Mouse (Mus musculus): Measurements from ENCODE around the gene Mroh2a.

Gene Mroh2a

DNA sequence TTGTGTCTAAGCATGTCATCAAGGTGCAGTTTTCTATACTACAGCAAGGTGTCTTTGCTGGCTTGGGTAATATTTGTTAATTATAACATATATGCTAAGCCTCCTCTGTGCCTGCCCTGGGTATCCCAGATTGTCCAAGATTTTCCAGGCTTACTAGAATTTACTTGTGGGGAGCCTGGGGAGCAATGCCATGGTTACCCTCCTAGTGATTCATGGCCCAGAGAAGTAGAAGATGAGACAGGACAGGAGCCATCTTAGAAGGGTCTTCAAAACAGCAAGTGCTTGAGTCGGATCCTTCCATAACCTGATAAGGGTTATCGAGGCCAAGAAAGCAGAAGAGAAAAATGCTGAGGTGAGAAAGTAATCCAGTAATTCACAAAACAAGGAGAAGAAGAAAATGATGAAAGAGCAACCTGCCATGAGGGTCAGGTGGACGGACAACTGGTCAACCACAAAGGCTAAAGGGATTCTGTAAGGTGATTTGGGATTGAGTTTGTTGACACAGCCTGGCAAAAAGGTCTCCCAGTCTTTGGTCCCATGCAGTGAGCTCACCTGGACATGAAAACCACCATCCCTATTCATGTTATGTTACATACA is 64.7 kb downstream of the Mroh2a start:
- no peak for DNase-seq (ENCODE audit: low spot score)

DNA sequence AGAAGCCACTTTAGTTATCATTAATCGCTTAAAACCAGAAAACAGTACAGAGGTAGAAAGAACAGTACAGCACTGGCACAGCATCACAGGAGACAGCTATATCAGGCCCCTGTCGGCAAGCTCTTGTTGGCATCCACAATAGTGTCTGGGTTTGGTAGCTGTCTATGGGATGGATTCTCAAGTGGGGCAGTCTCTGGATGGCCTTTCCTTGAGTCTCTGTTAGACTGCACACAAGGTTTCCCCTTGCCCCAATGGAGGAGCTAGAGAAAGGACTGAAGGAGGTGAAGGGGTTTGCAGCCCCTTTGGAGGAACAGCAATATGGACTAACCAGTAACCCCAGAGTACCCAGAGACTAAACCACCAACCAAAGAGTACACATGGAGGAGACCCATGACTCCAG is 65.3 kb downstream of the Mroh2a start:
- no peak for DNase-seq (ENCODE audit: low spot score)

DNA sequence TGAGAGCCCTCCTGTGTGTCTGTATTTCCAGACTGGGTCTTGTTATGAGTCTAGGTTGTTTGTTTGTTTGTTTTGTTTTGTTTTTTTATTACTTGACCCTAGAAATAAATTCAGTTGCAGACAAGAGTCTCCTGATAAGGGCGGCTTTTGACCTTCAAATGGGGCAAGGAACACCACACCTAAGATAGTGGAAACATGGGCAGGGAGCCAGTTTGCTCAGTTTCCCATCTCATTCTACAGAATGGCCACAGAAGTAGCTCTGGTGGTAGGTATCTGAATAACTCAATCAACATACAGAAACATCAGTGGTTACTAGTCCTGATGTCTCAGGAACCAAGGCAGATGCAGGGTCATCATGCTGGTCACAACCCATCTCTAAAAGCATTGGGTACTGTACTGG is 67.9 kb downstream of the Mroh2a start:
- no peak for DNase-seq (ENCODE audit: low spot score)

DNA sequence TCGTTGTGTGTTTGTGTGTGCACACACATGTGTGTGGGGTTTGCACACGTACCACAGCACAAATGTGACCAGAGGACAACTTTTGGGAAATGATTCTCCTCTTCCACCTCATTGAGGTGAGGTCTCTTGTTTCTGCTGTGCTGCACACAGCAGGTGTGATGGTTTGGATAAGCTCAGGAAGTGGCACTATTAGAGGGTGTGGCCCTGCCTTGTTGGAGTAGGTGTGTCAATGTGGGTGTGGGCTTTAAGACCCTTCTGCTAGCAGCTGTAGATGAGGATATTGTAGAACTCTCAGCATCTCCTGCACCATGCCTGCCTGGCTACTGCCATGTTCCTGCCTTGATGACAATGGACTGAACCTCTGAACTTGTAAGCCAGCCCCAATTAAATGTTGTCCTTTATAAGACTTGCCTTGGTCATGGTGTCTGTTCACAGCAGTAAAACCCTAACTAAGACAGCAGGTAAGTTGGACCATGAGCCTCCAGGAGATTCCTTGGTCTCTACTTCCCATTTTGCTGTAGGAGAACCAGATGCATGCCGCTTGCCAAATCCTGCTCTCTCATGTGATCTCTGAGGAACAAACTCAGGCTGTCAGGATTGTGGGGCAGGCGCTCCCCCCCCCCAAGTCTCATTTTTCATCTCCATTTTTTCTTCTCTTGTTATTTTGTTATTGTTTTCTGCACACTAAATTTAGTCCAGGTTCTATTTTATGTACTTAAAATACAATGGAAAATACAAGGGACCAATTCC is 69.6 kb downstream of the Mroh2a start:
- DNase-seq (ENCODE audit: low spot score): no peak

DNA sequence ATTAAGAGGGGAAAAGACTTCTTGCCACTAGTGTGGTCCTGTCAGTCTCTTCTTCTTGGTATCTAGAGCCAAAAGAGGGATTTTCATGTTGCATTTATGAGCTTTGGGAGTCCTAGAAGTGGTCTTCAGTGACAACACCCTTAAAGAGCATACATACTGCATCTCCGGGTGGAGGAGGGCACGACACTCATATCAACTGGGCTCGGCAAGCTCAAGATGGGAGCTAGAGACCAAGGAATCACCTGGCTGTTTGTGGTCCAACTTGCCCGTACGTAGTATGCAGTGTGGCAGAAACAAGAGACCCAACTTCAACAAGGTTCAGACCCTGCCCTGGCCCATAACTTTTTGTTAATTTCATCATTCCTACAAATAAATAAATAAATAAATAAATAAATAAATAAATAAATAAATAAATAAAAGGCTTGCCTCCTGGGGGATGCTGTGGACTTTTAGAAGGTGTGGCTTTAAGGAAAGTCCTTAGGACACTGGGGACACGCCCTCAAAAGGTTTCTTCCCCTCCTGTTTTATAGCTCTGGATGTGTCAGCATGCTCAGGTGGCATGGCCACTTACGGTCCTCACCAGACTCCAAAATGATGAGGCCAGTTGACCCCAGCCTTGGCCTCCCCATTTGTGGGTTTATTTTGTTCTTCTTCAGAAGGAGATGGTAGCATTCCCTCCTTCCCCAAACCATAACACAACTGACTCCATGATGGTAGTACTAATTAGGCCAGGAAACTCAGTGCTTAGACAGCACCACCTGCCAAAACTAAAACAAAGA is 70.9 kb downstream of the Mroh2a start:
- DNase-seq (ENCODE audit: low spot score): no peak

DNA sequence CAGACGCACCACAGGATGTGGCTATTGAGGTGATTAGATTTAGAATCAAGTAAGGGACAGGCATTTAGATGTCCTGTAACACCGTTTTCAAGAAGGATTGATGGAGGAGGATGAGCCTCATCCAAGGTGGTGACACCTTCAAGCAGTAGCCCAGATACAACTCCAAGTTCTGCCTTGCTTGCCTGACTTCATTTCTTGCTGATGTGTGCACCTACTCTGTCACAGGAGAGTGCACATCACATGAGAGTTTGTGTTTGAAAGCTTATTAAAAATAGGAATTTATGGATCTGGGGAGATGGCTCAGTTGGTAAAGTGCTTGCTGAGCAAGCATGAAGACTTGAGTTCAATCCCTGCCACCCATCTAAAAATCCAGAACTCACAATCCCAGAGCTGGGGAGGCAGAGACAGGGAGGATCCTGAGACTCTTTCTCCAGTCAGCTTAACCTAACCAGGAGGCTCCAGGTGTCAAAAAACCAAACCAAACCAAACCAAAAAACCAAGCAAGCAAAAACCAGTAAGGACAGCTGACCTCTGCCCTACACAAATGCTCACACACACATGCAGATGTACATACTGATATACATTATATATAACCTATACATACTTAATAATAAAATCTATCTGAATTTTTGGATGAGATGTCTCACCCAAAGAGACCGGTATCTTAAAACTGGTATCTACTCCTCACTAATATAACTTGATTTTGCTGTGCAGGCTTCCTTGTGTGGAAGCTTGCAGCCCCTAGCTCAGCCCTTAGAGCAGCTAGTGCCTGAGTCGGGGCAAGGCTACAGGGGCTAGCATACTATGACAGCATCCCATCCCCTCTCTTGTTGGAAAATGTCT is 72.1 kb downstream of the Mroh2a start:
- DNase-seq (ENCODE audit: low spot score): no peak

DNA sequence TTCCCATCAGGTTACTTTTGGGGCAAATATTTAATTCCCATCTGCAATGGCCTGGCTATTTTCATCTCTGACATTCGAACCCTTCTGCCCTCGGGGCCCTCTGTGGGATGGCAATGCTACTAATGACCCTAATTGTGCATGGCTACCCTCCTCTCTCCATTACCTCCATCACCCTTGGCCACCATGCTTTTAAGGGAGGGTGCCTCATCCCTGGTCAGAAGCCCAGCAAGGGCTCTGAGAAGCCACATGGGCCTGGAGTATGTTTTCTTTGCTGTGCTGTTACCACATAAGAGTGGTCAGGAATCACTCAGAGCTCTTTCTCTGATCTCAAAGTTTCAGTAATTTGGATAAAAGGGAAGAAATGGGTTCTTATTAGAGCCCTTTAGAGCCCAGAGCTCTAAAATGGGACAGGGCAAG is 72.8 kb downstream of the Mroh2a start:
- DNase-seq (ENCODE audit: low spot score): no peak

DNA sequence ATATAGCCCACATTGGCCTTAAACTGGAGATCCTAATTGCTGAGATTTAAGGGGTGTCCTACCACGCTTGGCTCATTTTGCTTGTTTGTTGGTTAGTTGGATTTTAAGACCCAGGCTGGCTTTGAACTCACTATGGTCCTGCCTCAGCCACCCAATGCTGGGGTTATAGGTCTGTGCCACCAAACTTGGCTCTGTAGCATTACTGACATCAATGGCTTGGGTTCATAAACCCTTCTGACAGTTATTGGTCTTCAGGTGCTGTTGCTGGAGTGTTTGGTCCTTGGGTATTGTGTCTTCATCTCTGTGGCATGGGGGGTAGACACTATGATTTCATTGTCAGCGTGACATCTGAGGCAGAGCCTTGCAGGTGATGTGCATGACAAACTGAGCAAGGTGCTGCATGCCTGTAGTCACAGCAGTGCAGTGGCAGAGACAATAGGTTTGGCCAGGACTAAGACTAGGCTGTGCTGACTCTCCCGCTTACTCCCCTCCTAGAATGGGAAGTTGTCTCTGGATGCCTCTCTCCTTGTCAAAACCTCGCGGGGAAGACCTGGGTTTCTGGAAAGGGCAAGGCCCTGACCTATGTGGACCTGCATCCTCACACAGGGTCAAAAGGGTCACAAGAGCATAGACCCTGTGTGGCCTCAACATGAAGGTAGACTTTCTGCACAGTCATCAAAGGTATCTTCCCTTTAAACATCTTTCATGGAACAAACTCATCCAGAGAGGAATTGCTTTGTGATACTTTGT is 73.7 kb downstream of the Mroh2a start:
- no peak for DNase-seq (ENCODE audit: low spot score)

DNA sequence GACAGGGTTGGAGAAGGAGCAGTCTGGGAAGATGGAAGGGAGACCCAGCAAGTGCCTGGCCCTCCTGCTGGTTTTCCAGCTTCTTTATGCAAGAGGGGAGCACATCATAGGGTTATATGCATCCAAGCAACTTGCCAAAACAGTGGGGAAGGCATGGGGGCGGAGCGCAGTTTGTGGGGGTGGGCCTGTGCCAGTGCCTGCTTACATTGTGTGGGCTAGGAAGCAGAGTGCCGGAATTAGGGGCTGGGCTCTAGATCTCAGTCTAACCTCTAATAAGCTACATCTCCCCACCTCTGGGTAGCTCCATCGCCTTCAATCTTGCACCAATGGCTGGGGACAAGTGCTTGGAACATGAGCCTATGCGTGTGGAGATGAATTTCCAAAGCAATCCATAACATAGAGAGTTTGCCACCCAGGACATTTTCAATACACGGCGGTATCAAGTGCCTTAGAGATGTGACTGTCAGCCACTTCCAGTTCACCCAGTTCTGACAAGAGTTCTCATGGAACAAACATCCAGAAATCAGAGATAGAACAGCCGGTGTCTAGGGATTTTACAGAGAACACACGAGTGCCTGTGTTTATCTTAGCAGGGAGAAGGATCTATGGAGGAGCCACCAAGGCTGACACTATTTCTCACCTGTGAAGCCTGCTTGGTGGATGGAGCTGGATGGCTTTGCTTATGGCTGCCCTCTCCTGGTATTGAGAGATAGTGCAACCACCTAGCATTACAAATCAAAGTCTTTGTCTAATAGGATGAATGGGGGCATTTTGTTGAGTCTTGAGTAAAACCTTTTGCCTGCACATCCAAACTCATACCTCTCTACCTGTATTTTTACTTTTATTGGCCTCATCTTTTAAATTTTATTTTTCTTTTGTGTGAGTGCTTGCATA is 74.6 kb downstream of the Mroh2a start:
- no peak for DNase-seq (ENCODE audit: low spot score)

DNA sequence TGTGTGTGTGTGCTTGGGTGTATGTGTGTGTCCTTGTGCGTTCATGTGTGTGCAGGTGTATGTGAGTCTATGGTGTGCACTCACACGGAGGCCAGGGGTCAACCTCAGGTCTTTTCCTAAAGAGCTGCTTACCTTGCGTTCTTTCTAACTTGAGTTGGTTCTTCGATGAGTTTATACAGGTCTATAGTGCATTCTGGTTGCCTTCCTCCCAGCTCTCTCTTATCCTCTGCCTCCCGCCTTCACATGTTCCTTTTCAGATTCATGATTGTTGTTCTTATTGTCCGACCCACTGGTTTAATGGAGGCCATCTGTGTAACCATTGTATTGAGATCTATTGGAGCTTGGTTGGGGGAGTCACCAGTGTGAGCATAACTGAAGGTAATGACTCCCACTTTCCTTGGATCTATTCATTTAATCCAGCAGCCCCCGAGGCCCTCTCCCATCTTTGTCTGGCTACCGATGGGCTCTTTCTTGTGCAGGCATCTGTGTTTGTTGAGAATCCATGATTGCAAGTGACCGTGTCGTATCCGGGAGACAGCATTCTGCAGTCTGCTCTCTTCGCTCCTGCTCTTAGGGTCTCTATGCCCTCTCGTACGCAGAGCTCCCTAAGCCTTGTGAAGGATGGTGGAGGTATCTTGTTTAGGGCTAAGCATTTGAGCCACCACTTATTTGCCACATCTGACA is 75.4 kb downstream of the Mroh2a start:
- DNase-seq (ENCODE audit: low spot score): no peak

DNA sequence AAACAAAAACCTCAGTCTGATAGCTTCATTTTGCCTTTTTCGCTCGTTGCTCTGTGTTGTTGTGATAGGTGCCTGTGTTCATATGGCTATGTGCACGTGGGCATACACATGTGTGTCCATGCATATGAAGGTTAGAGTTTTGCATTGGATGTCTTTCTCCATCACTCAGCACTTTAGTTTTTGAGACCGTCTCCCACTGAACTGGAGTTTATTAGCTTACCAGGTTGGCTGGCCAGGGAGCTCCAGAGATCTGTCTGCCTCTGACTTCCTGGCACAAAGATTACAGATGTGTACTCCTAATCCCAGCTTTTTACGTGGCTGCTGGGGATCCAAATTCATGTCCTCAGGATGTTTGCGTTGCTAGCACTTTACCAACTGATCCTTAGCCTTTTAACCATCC is 77.0 kb downstream of the Mroh2a start:
- DNase-seq (ENCODE audit: low spot score): no peak

DNA sequence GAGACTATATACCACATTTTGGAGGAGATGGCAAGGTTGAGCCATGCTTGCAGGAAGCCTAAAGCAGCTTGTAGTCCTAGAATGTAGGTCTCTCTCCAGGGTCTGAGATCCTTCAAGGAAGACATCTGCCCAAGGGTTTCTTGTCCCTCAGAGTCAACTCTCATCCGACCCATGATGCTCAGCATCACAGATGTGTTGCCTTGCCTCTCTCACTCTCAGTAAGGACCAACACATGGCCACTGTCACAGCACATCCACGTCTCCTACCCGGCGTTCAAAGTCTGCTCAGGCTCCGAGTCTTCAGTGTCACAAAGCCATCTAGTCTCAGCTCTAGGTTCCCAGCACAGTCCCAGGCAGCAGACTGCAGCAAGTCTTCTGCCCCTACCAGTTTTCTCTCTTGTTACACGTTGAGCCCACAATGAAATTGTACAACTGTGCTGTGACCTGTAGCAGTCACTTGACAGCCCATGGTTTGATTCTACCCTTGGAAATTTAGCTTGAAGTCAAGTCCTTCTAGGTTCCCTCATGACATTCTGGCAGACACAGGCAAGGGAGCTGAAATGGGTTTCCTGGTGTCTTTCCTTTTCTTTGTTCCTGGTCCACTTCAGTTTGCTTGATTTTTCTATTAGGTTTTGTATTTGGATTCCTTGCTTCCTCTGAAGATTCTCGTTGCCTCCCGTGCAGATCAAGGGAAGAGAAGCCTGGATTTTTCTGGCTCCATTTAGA is 77.6 kb downstream of the Mroh2a start:
- DNase-seq (ENCODE audit: low spot score): no peak

DNA sequence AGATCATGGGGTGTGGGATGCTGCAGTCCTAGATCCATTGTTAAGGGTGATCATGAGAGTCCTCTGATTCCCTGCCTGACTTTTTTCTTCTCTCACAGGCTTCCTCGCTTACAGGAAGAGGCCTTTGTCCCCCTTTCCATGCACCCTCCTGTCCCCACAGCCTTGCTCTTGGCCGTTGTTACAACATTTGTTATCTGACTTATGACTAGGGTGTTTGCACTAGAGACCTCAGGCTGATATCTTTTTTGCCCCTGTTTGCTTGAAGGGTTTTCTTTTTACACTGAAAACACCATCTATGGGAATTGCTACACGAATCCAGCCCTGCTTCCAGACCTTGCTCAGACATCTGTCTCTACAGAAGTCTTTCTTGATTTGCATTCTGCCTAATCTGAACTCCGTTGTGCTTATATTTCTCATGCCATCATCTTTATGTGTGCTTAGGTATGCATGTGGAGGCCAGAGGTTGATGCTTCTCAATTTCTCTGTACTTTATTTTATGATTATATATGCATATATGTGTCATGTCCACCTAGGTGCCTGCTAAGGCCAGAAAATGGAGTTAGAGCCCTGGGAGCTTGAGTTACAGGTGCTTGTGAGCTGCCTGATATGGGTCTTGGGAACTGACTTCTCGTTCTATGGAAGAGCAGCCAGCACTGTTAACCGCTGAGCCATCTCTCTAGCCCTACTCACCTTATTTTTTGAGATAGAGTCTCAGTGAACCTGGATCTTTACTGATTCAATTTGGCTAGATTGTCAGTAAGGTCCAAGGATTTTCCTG is 78.4 kb downstream of the Mroh2a start:
- DNase-seq (ENCODE audit: low spot score): no peak

DNA sequence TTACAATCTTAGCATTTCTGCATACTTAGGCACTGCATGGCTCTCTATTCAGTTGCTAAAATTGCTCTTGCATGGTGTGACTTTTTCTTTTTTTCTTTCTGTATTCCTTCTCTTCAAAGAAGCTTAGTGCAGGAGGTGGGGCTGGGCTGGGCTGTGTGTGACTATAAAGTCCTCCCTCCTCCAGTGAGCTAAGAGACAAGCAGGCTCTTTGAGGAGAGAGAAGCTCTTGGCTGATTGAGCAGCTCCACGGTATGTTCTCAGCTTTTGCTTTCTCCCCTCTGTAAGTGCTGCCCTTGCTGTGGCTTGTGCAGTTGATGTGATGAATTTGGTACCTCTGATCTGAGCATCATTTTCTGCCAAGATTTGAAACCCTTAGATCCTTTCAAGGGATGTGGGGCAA is 79.8 kb downstream of the Mroh2a start:
- DNase-seq (ENCODE audit: low spot score): no peak

DNA sequence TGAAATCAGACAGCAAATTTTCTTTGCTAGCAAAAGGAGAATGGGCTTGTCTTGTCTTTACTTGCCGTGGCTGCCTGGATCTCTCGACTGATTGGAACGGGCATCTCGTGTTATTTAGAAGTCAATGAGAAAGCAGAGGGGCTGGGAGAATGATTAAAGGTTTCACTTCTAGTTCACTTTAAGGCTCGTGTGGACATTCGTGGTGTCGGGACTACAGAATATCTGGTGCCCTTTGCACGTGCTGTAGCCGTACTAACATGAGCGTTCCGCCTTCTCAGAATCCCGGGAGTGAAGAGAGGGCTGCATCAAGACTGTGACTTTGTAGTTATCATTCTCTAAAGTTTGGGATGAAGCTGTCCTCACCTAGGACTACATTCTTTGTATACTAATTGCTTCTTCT is 80.4 kb downstream of the Mroh2a start:
- DNase-seq (ENCODE audit: low spot score): no peak

DNA sequence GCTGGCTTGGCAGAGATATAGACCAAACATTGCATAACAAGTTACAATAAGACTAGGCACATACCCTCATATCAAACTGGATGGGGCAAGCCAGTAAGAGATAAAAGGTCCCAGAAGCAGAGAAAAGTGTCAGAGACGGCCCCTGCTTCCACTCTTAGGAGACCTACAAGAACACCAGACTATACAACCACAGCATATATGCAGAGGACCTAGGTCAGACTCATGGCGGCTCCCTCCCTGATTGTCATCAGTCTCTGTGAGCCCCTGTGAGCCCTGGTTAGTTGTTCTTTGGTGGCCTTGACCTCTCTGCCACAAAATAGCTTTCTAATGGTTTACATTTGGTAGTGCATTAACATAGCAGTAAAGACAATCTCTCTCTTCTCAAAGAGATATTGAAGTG is 82.2 kb downstream of the Mroh2a start:
- no peak for DNase-seq (ENCODE audit: low spot score)

DNA sequence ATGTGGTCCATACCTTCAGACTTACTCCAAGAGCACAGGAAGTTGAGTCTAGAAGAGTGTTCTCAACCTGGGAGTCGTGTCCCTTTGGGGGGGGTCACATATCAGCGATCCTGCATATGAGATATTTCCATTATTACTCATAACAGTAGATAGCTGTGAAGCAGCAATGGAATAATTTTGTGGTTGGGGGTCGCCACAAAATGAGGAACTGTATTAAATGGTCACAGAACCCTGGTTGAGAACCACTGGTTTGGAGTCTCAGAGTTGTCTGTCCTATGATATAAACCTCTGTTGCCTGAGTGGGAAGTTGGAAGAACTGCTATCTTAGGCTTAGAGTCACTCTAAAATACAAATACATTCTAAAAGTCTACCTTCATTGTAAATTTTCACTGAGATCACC is 83.1 kb downstream of the Mroh2a start:
- DNase-seq (ENCODE audit: low spot score): no peak

DNA sequence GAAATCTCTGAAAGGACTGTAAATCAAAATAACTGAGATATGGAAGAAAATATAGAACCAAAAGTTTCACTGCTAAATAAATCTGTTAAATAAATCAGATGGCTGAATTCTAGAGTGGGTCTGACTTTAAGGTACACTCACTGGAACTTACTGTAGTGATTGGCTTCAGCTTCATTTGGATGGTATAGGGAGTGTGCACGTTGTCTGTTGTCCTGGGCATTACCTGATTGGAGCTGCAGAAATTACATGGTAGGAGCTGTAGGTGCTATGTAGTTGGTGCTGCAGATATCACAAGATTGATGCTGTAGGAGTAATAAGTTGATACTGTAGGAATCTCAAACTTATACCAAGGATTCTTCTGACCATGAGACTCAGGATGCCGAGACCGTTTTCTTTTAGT is 83.6 kb downstream of the Mroh2a start:
- DNase-seq (ENCODE audit: low spot score): no peak

Measured in layer of hippocampus, adult 11-12 months (tissue).